Mouse (Mus musculus) myocyte (in vitro differentiated cells): ENCODE results near the gene Gm21885. TPM values are rescaled to one million over a fixed set of nuclear protein-coding genes. Genes with fewer than 3 reads are reported as not detected.

Source experiments
- H3K27me3 ChIP-seq: one replicate; pipeline ENCODE4 v1.6.1; 2011; ENCODE audit not compliant: control insufficient read depth, insufficient read depth, insufficient read length
- H3K36me3 ChIP-seq: one replicate; pipeline ENCODE4 v1.6.1; 2011; ENCODE audit not compliant: control insufficient read depth, insufficient read depth
- H3K4me2 ChIP-seq: one replicate; pipeline ENCODE4 v1.6.1; 2011; ENCODE audit warnings: low read depth, control low read depth
- H3K4me3 ChIP-seq: one replicate; pipeline ENCODE4 v1.5.1; 2011; ENCODE audit warnings: mild to moderate bottlenecking, control low read depth, moderate library complexity
- H3K79me2 ChIP-seq: one replicate; pipeline ENCODE4 v1.6.1; 2011; ENCODE audit not compliant: control insufficient read depth, insufficient read depth
- H3ac ChIP-seq: one replicate; pipeline ENCODE4 v1.6.1; 2011; ENCODE audit not compliant: control insufficient read depth, insufficient read length
- CEBPB ChIP-seq: IDR thresholded peaks from 2 replicates; pipeline ENCODE4 v1.6.1; 2011; ENCODE audit warnings: mild to moderate bottlenecking, moderate library complexity; ENCODE audit not compliant: poor library complexity, insufficient read depth, severe bottlenecking
- E2F4 ChIP-seq: IDR thresholded peaks from one replicate; pipeline ENCODE4 v1.6.1; 2011; ENCODE audit warnings: mild to moderate bottlenecking, control low read depth, moderate library complexity; ENCODE audit not compliant: insufficient read depth
- MAX ChIP-seq: IDR thresholded peaks from one replicate; pipeline ENCODE4 v1.6.1; 2011; ENCODE audit warnings: low read depth, mild to moderate bottlenecking, control low read depth
- MYOD1 ChIP-seq, 3 experiments: IDR thresholded peaks; one replicate each; pipeline ENCODE4 v1.6.1; 2011; ENCODE audit warnings: control low read depth in 2 of 3, low read depth in 2 of 3, mild to moderate bottlenecking in 2 of 3, moderate library complexity in 1 of 3; ENCODE audit not compliant: insufficient read length in 2 of 3, control insufficient read depth in 1 of 3
- MYOG ChIP-seq, 3 experiments: IDR thresholded peaks; one replicate each; pipeline ENCODE4 v1.6.1; 2011; ENCODE audit warnings: control low read depth in 2 of 3, low read depth in 2 of 3, mild to moderate bottlenecking in 2 of 3; ENCODE audit not compliant: insufficient read length in 2 of 3, control insufficient read depth in 1 of 3, insufficient read depth in 1 of 3
- POLR2A ChIP-seq: IDR thresholded peaks from one replicate; pipeline ENCODE4 v1.6.1; 2011; ENCODE audit warnings: low read depth, mild to moderate bottlenecking, control low read depth, moderate library complexity; ENCODE audit not compliant: insufficient read length
- POLR2AphosphoS2 ChIP-seq: IDR thresholded peaks from one replicate; pipeline ENCODE4 v1.6.1; 2011; ENCODE audit warnings: low read depth, control low read depth; ENCODE audit not compliant: insufficient read length
- REST ChIP-seq: IDR thresholded peaks from one replicate; pipeline ENCODE4 v1.6.1; 2011; ENCODE audit warnings: mild to moderate bottlenecking, control low read depth, moderate library complexity; ENCODE audit not compliant: insufficient read depth, insufficient read length
- SRF ChIP-seq: IDR thresholded peaks from one replicate; pipeline ENCODE4 v1.6.1; 2011; ENCODE audit warnings: low read depth; ENCODE audit not compliant: control insufficient read depth, insufficient read length
- TCF12 ChIP-seq: IDR thresholded peaks from one replicate; pipeline ENCODE4 v1.6.1; 2011; ENCODE audit warnings: mild to moderate bottlenecking, control low read depth; ENCODE audit not compliant: poor library complexity, insufficient read depth, severe bottlenecking
- TCF3 ChIP-seq: IDR thresholded peaks from one replicate; pipeline ENCODE4 v1.6.1; 2011; ENCODE audit warnings: low read depth, control low read depth; ENCODE audit not compliant: insufficient read length
- USF1 ChIP-seq: IDR thresholded peaks from one replicate; pipeline ENCODE4 v1.6.1; 2011; ENCODE audit warnings: low read depth, mild to moderate bottlenecking, control low read depth, moderate library complexity
- polyA plus RNA-seq: library from polyadenylated mRNA; unstranded; fragments of >200 nt; fragmentation: generic; extraction: Trizol; gene quantifications from one replicate; pipeline ENCODE4 v1.2.1, GENCODE M21; 2012; ENCODE audit warnings: missing spikeins

Gm21885 gene
- polyA plus RNA-seq, 1 experiment = not detected

DNA sequence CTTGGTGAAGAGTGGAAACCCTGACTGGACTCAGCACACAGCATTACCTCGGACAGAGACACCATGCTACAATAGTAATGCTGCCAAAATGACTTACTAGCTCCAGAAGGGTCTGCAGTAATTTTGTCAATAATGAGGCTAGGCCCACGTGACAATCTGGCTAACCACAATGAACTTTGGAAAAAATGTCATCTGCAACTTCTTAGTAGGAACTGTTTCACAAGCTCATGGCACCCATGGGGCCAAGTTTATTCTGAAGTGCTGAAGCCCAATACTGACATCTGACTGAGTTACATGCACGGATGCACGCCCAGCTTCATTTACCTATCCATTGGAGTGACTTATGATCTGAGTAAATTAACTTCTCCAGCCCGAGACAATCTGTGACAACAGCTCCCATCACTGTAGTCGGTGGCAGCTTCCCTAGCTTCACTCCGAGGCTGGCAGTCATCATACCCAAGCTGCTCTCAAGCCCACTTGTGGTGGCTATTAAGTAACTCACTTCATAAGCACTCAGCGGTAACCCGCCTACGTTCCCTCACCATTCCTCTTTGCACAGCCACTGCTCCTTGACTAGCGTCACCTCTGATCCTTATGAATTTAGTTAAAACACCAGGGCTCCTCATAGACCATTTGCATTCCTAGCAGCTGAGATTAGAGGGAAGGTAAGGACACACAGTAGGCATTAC is 4.4 kb downstream of the Gm21885 start:
- no peaks in the 10 kb centered on the region for H3K27me3 ChIP-seq
- no peak overlapping the region for H3ac ChIP-seq
- no peak overlapping the region for H3K4me2 ChIP-seq
- no peak overlapping the region for H3K4me3 ChIP-seq
- H3K36me3 ChIP-seq = peaks cover 45% of the 10 kb centered on the region
- TF ChIP-seq MYOG (IDR thresholded peaks at IDR 0.05; ENCODE audit: control insufficient read depth in 1 of 3, insufficient read depth in 1 of 3, insufficient read length in 2 of 3, low read depth in 2 of 3) (no peak), POLR2AphosphoS2 (peak; percentile 22)
- H3K79me2 ChIP-seq = no peaks in the 10 kb centered on the region

DNA sequence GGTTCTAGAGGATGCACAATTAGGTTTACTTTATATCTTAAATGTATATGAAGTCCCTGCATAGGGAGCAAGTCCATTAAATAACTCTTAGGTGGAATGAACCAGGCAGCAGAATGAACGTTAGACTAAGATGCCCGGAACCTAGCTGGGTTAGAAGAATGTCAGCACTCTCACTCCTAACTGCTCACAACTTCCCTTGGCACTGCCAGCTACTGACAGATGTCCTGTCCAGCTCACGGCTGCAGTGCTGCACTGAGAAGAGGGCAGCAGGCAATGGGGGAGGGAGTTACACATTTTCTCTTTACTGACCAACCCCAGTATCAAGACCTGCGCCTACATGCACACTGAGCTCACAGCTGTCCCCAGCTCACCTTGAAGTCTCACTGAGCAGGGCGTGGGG is 5.4 kb downstream of the Gm21885 start:
- Histone ChIP-seq H3ac (no peak overlapping the region), H3K79me2 (no peaks in the 10 kb centered on the region), H3K36me3 (peaks cover 56% of the 10 kb centered on the region), H3K27me3 (no peaks in the 10 kb centered on the region), H3K4me3 (no peak overlapping the region), H3K4me2 (no peak overlapping the region)
- peak; percentile 16 for TF ChIP-seq POLR2AphosphoS2
- no peak for TF ChIP-seq TCF3

DNA sequence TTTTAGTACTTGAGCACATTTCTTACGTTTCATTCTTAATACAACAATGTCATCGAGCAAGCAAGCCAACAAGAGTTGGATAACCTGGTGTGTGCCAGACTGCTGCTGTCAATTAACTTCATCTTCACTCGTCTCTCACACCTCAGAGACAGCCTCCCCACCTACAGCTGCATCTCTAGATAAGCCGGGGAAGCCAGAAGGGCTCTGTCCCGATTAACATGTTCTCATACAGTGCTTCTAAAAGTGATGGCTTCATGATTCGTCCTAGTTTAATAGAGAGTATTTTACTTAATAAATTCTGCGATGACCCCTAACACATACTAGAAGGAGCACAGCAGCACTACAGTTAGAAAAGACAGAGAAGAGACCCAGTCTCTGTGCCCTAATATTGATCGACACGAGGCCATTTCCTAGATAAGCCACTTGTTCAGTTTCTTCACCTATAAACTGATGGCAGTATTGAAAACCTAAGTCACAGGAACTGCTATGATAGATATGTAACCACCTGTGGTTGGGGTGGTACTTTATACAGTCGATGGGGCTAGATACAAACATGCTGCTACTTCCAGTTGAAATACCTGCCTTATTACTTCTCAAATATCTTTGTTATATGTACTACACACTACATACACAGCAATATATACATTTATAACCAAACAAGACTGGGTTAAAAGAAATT is 8.5 kb downstream of the Gm21885 start:
- TF ChIP-seq E2F4 (no peak), REST (no peak), TCF12 (no peak), SRF (no peak), USF1 (no peak), POLR2AphosphoS2 (no peak), POLR2A (no peak), MYOD1 (IDR thresholded peaks at IDR 0.05; ENCODE audit: control insufficient read depth in 1 of 3, insufficient read length in 2 of 3, low read depth in 2 of 3) (no peak), CEBPB (no peak), MAX (no peak), MYOG (IDR thresholded peaks at IDR 0.05; ENCODE audit: control insufficient read depth in 1 of 3, insufficient read depth in 1 of 3, insufficient read length in 2 of 3, low read depth in 2 of 3) (no peak), TCF3 (no peak)
- Histone ChIP-seq H3K27me3 (no peaks in the 10 kb centered on the region), H3K4me2 (no peak overlapping the region), H3K36me3 (peaks cover 58% of the 10 kb centered on the region), H3K79me2 (peaks cover 5% of the 10 kb centered on the region), H3K4me3 (no peak overlapping the region), H3ac (no peak overlapping the region)

DNA sequence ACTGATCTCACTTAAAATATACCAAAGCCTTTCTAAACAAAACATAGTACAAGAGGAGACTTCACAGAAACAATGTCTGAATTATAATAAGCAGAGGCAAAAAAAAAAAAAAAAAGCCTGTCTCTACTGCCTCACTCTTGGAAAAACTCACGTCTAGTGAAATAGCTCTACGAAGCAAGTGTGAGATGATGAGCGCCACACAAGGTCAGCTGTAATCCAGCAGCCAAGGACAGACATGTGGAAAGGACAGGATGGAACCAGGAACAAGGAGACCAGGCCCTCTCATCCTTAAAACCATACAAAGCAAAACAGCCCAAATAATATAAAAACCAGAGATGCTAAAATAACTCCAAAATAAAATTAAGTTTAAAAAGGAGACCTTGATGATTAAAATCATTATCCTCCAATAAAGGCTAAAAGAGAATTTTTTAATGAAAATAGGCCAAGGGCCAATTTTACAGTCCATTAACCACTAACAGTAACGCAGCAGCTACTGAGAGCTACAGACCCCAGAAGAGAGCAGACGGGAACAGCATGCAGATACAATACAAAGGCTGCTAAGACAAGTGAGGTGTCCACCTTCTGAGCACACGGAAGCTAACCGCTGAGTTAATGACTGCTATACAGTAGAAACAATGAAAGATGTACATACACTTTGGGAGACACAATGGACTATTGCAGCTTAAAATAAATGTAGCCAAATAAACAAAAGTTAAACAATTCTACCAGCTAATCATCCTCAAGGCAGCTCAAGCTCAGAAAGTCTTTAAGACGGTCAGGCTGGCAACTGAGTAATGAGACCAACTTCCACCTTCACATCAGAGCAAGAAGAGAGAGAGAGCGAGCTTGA is 13.5 kb downstream of the Gm21885 start:
- no peak overlapping the region for H3K4me3 ChIP-seq
- H3K36me3 ChIP-seq = peaks cover 85% of the 10 kb centered on the region
- peaks cover 5% of the 10 kb centered on the region for H3K79me2 ChIP-seq
- TF ChIP-seq MAX (no peak), POLR2A (no peak), E2F4 (no peak), REST (no peak), POLR2AphosphoS2 (no peak), CEBPB (no peak)
- no peak overlapping the region for H3K4me2 ChIP-seq
- H3K27me3 ChIP-seq = no peaks in the 10 kb centered on the region
- H3ac ChIP-seq = no peak overlapping the region

DNA sequence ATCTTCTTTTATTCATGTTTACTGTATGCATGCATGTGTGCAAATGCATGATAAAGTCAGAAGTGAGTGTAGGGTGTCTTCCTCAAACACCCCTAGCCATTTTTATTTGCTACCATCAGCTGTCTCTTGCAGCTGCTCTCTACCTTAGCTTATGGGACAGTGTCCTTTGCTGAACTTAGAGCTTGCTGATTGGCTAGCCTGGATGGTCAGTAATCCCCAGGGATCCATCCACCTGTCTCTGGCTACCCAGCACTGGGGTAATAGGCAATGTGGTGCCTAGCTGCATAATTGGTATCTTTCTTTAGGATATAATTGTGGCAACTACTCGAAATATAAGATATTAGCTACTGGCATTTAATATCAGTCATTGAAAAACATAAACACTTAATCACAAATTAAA is 31.1 kb downstream of the Gm21885 start:
- no peaks in the 10 kb centered on the region for H3K27me3 ChIP-seq
- TF ChIP-seq CEBPB = no peak
- no peak for TF ChIP-seq POLR2AphosphoS2
- TF ChIP-seq MAX = no peak
- TF ChIP-seq MYOD1 (IDR thresholded peaks at IDR 0.05; ENCODE audit: control insufficient read depth in 1 of 3, insufficient read length in 2 of 3, low read depth in 2 of 3) = peak; percentile 4 to 79 (median 68)
- TF ChIP-seq SRF = no peak
- no peak for TF ChIP-seq USF1
- peak; percentile 32 for TF ChIP-seq TCF12
- TF ChIP-seq REST = no peak
- TF ChIP-seq MYOG (IDR thresholded peaks at IDR 0.05; ENCODE audit: control insufficient read depth in 1 of 3, insufficient read depth in 1 of 3, insufficient read length in 2 of 3, low read depth in 2 of 3) = peak in 2 of 3 experiments; percentile 62 to 70
- H3K4me2 ChIP-seq = peak overlapping the region; percentile 31
- no peak overlapping the region for H3ac ChIP-seq
- H3K79me2 ChIP-seq = peaks cover 100% of the 10 kb centered on the region
- H3K36me3 ChIP-seq = peaks cover 7% of the 10 kb centered on the region
- H3K4me3 ChIP-seq = no peak overlapping the region
